Mouse (Mus musculus) embryonic fibroblast, embryonic 13.5 days (primary cell): ENCODE measurements around the gene Astn2. TPM values are rescaled to one million over a fixed set of nuclear protein-coding genes. Genes with fewer than 3 reads are reported as not detected.

ENCODE experiments used
- H3K27ac ChIP-seq: 2 replicates; pipeline ENCODE4 v1.5.1; 2012; ENCODE audit warnings: low read length, control low read depth, inconsistent platforms; ENCODE audit not compliant: insufficient read depth
- H3K4me1 ChIP-seq: 2 replicates; pipeline ENCODE4 v1.6.1; 2011; ENCODE audit warnings: low read length; ENCODE audit not compliant: control insufficient read depth, insufficient read depth
- H3K4me3 ChIP-seq: 2 replicates; pipeline ENCODE4 v1.5.1; 2011; ENCODE audit warnings: mild to moderate bottlenecking, control low read depth, low read length; ENCODE audit not compliant: insufficient read depth
- CTCF ChIP-seq: IDR thresholded peaks from 2 replicates; pipeline ENCODE4 v1.5.1; 2011; ENCODE audit warnings: mild to moderate bottlenecking, control low read depth, low read length, moderate library complexity, borderline replicate concordance; ENCODE audit not compliant: insufficient read depth
- POLR2A ChIP-seq: IDR thresholded peaks from 2 replicates; pipeline ENCODE4 v1.6.1; 2011; ENCODE audit warnings: low read depth, mild to moderate bottlenecking, control low read depth, low read length, moderate library complexity
- polyA plus RNA-seq: library from polyadenylated mRNA; stranded (reverse); fragments of >200 nt; gene quantifications from 2 replicates; pipeline ENCODE4 v1.2.4, GENCODE M21; 2011; ENCODE audit warnings: low read depth; ENCODE audit not compliant: missing spikeins, insufficient read length

Astn2 gene
- polyA plus RNA-seq: 2.3 and 4.2 TPM in 2 replicates

DNA sequence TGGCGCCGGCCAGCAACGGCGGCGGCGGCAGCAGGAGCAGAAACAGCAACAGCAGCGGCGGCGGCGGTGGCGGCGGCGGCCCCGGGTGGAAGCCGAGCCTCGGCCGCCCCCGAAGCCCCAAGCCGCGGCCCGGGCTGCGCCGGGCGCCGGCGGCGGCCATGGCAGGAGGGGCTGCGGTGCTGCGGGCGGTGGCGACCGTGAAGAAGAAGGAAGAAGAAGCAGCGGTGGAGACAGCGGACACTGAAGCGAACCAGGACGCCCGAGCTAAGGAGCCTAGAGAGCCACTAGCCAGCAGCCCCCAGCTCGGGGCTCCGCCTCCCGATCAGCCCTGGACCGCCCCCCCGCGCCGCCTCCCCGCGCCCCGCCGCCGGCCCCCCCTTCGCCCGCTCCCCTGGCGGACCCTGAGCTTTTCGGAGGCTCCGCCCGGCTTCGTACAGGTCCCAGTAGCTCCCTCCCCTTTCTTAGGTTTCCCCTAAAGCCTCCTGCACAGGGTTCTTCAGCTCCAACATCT lies at the start of gene Astn2:
Astn2 (minus strand) TSS at position 411 of the 511 bp plus-strand sequence.
- Histone ChIP-seq H3K27ac (no peak within 1 kb of the TSS), H3K4me3 (peak within 1 kb of the TSS; percentile 39), H3K4me1 (0 out of 2 replicates have a peak, but pooled peaks cover 3% of the 10 kb centered on the region)
- TF ChIP-seq CTCF (no peak), POLR2A (no peak)

- TF ChIP-seq CTCF: no peak
- TF ChIP-seq POLR2A: no peak
Observed at GRCm38 (mm10) chr4:66450115-66450514, 45.7 kb upstream of the Astn2 start.

DNA sequence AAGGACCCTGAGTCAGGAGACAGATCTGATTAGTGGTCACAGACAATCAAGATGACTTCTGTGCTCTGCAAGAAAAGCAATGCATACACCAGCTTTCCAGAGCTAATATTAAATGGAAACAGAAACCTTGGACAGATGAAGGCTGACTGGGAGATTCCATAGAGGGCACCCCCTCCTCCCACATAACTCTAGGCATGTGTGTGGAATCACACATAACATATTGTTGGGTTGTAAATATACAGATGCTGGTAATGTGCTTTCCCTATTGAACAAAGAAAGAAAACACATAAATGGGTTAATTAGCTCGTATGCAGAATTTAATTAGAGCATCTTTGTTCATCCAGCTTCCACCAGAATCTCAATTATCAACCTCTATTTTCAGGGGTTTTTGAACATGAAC lies 26.8 kb upstream of the Astn2 start:
- no peak overlapping the region for H3K4me3 ChIP-seq
- no peaks in the 10 kb centered on the region for H3K4me1 ChIP-seq
- TF ChIP-seq POLR2A (no peak), CTCF (no peak)
- H3K27ac ChIP-seq: no peak overlapping the region

More at GRCm38 (mm10) chr4:66450115-66450514, 45.7 kb upstream of the Astn2 start:
- no peak overlapping the region for H3K27ac ChIP-seq
- H3K4me1 ChIP-seq: no peaks in the 10 kb centered on the region
- H3K4me3 ChIP-seq: no peak overlapping the region

DNA sequence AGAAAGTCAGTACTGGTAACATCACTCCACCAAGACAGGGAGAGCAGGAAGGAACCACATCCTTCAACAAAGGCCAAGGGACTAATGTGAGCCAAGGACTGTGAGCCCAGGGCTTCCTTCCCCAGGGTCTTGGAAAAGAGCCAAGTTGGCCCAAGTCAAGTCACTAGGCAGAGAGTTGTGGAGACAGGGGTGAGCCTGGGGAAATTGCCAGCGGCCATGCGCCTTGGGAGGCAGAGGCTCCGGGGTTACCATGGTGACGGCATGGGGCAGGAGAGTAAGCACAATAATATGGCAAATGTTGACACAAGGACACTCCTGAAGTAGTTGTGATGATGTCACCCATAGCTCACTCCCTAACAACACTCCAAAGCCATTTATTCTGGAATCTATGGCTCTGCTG lies 21.4 kb upstream of the Astn2 start:
- TF ChIP-seq CTCF: no peak
- Histone ChIP-seq H3K4me1 (no peaks in the 10 kb centered on the region), H3K4me3 (no peak overlapping the region), H3K27ac (no peak overlapping the region)

GRCm38 (mm10) chr4:66414778-66415177 lies 10.4 kb upstream of the Astn2 start:
- Histone ChIP-seq H3K4me3 (no peak overlapping the region), H3K4me1 (no peaks in the 10 kb centered on the region), H3K27ac (no peak overlapping the region)
- no peak for TF ChIP-seq CTCF
- no peak for TF ChIP-seq POLR2A

DNA sequence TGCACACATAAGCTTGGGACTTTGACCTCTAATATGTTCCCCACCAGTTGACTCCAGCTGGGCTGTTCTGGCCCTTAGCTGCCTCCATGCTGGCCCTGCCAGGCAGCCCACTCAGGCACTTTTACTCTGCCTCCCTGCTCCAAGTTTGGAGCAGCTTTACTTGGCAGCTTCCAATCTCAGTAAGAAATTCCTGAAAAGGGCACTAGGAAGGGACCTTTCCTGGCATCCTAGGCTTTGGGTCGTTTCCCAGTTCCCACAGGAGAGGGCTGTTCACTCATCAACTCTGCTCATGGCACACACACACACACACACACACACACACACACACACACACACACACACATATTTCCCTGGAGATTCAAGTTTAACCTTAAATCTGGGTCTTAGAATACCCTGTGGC lies 675 bp upstream of the Astn2 start:
- H3K4me1 ChIP-seq: 0 out of 2 replicates have a peak, but pooled peaks cover 3% of the 10 kb centered on the region
- H3K4me3 ChIP-seq: no peak overlapping the region
- TF ChIP-seq POLR2A (no peak), CTCF (no peak)
- H3K27ac ChIP-seq: no peak overlapping the region

- no peak for TF ChIP-seq CTCF
- no peak for TF ChIP-seq POLR2A
- H3K27ac ChIP-seq: no peak overlapping the region
- 0 out of 2 replicates have a peak, but pooled peaks cover 3% of the 10 kb centered on the region for H3K4me1 ChIP-seq
- H3K4me3 ChIP-seq: peak overlapping the region; percentile 39
Observed at GRCm38 (mm10) chr4:66403708-66404200, 657 bp downstream of the Astn2 start.

- Histone ChIP-seq H3K4me3 (peak overlapping the region; percentile 39), H3K27ac (no peak overlapping the region), H3K4me1 (0 out of 2 replicates have a peak, but pooled peaks cover 3% of the 10 kb centered on the region)
- no peak for TF ChIP-seq CTCF
- no peak for TF ChIP-seq POLR2A
Observed at GRCm38 (mm10) chr4:66403116-66403707, 1.2 kb downstream of the Astn2 start.

- Histone ChIP-seq H3K27ac (no peak overlapping the region), H3K4me3 (peak overlapping the region; percentile 39), H3K4me1 (0 out of 2 replicates have a peak, but pooled peaks cover 3% of the 10 kb centered on the region)
- TF ChIP-seq CTCF (no peak), POLR2A (no peak)
Observed at GRCm38 (mm10) chr4:66402611-66403010, 1.8 kb downstream of the Astn2 start.

DNA sequence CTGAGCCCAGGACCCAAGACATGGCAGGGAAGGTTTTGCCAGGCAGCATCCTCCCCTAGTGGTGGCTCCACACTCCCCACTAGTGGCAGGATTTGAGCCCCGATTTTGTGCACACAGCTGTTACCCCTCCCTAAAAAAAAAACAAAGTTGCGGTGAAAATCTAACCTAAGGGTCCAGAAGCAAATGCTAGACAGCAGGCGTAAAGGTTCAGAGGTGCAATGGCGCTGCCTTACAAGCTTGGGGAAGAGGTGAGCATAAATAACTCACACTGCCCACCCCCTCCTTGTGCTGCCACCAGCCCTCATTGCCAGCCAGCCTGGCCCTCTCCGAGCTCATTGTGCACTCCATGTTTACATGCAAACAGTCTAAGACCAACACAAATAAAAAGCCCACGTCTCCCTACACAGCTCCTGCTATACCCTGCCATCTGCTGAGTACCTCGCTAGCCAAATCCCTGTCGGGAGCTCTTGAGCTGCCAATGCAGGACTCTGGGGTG lies 3.2 kb downstream of the Astn2 start:
- H3K4me1 ChIP-seq: 0 out of 2 replicates have a peak, but pooled peaks cover 3% of the 10 kb centered on the region
- no peak overlapping the region for H3K27ac ChIP-seq
- no peak overlapping the region for H3K4me3 ChIP-seq
- TF ChIP-seq CTCF (peak; percentile 59; the same call in 1 of the 2 replicates), POLR2A (no peak)
